Mouse (Mus musculus): ENCODE measurements around the gene Myt1l. TPM values are rescaled to one million over a fixed set of nuclear protein-coding genes. Genes with fewer than 3 reads are reported as not detected.

The Myt1l gene
- polyA plus RNA-seq, 1 experiment from 2014 or later = 0.03 TPM

DNA sequence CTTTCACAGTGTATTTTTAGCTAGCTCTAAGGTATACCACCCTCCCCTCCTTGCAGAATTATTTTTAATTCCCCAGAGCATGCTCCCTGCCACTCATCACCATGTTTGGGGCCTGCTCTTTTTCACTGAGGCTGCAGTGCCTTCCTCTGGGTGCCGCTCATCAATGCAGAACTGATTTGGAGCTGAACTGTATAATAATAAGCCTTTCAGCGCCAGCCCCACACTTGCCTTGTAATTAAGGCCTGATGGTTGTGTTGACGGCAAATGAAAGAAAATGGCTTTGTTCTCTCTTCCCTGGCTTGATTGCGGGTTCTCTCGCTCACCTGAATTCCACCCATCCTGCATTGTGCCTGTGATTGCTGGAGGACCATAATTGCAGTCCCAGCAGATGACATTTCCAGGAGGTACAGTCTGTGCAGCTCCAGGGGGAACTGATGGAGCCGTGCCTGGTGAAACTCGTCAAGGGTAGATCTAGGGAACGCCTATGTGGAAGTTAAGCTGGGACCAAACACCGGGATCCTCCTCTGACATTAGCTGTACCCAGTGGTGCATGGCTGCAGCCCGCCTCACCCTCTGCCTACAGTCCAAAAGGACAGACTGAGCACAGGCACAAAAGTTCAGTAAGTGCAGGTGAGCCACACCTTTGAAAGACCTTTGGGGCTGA lies 101.8 kb downstream of the Myt1l start:
- TF ChIP-seq CTCF (IDR thresholded peaks at IDR 0.05) = no peak
- peaks cover 8% of the 10 kb centered on the region for H3K27me3 ChIP-seq
- ChIA-PET CTCF (no interaction called here), POLR2A (no interaction called here)
- DNase-seq (ENCODE audit: low read depth, low spot score) = no peak
- in situ Hi-C loops (cut with MboI; ENCODE audit: low pct_unique_long_range_greater_than_20kb) = no loop called here
- no peak for ATAC-seq

DNA sequence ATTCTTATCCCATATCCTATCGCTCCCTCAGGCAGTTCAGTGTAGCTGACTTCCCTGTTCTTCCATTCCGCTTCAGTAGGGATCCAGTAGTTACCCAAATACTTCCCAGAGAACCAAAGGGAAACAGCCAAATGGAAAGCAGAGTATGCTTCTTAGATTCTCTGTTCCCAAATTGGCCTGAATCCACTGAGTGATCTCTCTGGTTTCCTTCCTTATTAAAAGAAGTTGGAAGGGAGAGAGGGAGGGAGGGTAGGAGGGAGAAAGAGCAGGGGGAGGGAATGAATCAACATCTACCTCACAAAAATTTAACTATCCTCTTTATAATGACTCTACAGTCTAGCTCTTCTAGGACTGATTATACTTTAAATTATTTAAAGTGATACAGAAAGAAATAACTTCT lies 106.3 kb downstream of the Myt1l start:
- ChIA-PET POLR2A (no interaction called here), CTCF (no interaction called here)
- TF ChIP-seq CTCF (IDR thresholded peaks at IDR 0.05) = no peak
- in situ Hi-C loops (cut with MboI; ENCODE audit: low pct_unique_long_range_greater_than_20kb) = no loop called here
- no peak for DNase-seq (ENCODE audit: low read depth, low spot score)
- H3K27me3 ChIP-seq = peaks cover 9% of the 10 kb centered on the region
- ATAC-seq = no peak

DNA sequence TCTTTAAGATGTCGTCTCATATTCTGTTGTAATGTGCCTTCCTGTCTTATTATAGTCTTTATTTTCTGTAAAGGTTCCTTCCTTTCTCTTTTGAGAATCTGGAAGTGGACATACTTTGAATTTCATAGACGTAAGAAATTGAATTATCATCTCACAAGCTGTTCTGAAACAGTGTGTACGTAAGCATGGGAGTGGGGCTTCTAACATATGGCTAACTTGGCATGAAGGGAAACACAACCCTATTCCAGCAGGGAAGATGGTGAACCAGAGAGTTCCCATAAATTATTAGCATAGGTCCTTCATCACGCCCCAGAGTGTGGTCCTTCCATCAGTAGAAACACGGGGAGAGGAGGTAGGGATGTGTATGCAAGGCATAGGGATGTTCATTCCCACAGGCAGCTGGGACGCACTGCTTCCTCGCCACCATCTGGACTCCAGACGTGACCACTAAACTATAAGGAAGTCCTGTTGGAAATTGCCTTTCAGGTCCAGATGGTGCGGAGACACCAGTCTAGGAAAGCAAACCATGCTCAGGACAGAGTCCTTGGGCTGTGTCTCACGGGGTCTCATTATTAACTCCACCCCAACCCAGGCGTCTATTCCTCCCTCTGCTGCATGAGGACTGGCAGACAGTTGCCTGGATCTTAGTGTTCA lies 111.5 kb downstream of the Myt1l start:
- peaks cover 8% of the 10 kb centered on the region for H3K27me3 ChIP-seq
- POLR2A ChIA-PET = no interaction called here
- in situ Hi-C loops (cut with MboI; ENCODE audit: low pct_unique_long_range_greater_than_20kb) = no loop called here
- CTCF ChIA-PET = interaction anchor here (1.3 kb wide), 1 partner anchor 8 kb away, joined by 3 read pairs; no protein-coding TSS in a partner anchor
- DNase-seq (ENCODE audit: low read depth, low spot score) (no peak), ATAC-seq (no peak)
- TF ChIP-seq CTCF (IDR thresholded peaks at IDR 0.05) = no peak

DNA sequence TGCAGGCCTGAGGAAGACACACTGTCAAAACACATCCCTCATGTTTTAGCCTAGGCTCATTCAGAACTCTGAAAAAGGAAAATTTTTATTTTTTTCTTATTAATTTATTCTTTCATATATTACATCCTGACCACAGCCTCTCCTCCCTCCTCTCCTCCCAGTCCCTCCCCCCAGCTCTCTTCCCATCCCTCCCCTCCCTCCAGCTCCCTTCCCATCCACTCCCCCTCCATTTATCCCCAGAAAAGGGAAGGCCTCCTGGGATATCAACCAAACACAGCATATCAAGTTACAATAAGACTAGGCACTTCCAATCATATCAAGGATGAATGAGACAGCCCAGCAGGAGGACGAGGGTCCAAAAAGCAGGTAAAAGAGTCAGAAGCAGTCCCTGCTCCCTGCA lies 112.0 kb downstream of the Myt1l start:
- POLR2A ChIA-PET = no interaction called here
- ATAC-seq (no peak), DNase-seq (ENCODE audit: low read depth, low spot score) (no peak)
- in situ Hi-C loops (cut with MboI; ENCODE audit: low pct_unique_long_range_greater_than_20kb) = no loop called here
- H3K27me3 ChIP-seq = peaks cover 8% of the 10 kb centered on the region
- no peak for TF ChIP-seq CTCF (IDR thresholded peaks at IDR 0.05)
- CTCF ChIA-PET = interaction anchor here (1.3 kb wide), 1 partner anchor 8 kb away, joined by 3 read pairs; no protein-coding TSS in a partner anchor

DNA sequence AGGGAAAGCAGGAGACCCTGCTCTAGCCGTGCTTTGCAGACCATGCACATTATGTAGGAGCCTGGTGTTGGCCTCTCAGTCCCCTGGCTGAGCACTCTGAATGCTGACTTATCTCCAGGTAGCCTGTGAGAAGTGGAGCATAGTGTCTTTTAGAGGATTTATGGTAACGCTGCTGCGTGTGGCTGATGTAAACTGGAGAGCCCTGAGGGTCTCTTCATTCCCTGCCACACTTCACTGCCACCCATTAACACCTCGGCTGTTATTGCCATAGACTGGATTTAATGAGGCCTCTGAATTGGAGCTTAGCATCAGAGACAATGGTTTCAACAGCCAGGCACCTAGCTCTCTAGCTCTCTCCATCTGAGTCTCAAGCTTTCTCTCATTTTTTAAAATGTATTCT lies 114.7 kb downstream of the Myt1l start:
- DNase-seq (ENCODE audit: low read depth, low spot score) (no peak), ATAC-seq (no peak)
- ChIA-PET CTCF (no interaction called here), POLR2A (no interaction called here)
- H3K27me3 ChIP-seq = peaks cover 7% of the 10 kb centered on the region
- no peak for TF ChIP-seq CTCF (IDR thresholded peaks at IDR 0.05)
- in situ Hi-C loops (cut with MboI; ENCODE audit: low pct_unique_long_range_greater_than_20kb) = no loop called here

DNA sequence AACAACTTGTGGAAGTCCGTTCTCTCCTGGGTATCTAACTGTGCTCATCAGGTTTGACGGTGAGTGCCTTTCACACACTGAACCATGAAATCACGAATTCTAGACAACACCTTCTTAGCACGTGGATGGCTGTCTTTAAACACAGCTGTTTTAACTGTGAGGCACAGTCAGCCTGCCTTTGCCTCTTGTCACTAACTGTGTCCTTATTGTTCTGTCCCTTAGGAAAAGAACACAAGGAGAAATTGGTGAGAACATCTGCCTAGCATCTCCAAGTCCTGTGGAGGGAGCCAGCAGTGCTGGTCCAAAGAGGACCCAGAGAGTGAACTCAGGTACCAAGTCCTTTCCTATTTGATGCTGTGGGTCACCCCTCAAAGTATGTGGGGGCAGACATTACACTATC lies 115.9 kb downstream of the Myt1l start:
- H3K27me3 ChIP-seq = peaks cover 7% of the 10 kb centered on the region
- TF ChIP-seq CTCF (IDR thresholded peaks at IDR 0.05) = no peak
- POLR2A ChIA-PET = interaction anchor here (0.5 kb wide), 1 partner anchor 89 kb away, joined by 3 read pairs; no protein-coding TSS in a partner anchor
- ATAC-seq (no peak), DNase-seq (ENCODE audit: low read depth, low spot score) (no peak)
- CTCF ChIA-PET = no interaction called here
- in situ Hi-C loops (cut with MboI; ENCODE audit: low pct_unique_long_range_greater_than_20kb) = no loop called here

DNA sequence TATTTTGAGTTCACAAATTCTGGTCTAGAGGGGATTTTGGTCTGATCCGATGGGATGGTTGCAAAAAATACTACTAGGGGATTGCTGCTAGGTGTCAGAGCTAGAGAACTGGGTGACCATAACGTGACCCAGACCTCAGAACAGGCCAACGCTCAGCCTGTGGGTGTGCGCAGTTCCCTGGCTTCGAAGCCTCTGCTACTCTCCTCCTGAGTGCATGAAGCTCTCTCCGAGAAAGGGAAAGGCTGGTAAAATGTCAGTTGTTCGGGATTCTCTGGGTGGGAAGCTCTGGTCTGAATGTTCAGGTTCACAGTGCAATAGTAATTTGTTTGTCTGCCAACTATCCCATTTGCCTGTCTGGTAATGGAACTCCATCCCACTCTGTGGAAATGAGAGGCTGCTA lies 116.5 kb downstream of the Myt1l start:
- DNase-seq (ENCODE audit: low read depth, low spot score) (no peak), ATAC-seq (no peak)
- in situ Hi-C loops (cut with MboI; ENCODE audit: low pct_unique_long_range_greater_than_20kb) = no loop called here
- POLR2A ChIA-PET = interaction anchor here (0.5 kb wide), 1 partner anchor 90 kb away, joined by 3 read pairs; no protein-coding TSS in a partner anchor
- H3K27me3 ChIP-seq = peaks cover 9% of the 10 kb centered on the region
- TF ChIP-seq CTCF (IDR thresholded peaks at IDR 0.05) = no peak
- CTCF ChIA-PET = no interaction called here

DNA sequence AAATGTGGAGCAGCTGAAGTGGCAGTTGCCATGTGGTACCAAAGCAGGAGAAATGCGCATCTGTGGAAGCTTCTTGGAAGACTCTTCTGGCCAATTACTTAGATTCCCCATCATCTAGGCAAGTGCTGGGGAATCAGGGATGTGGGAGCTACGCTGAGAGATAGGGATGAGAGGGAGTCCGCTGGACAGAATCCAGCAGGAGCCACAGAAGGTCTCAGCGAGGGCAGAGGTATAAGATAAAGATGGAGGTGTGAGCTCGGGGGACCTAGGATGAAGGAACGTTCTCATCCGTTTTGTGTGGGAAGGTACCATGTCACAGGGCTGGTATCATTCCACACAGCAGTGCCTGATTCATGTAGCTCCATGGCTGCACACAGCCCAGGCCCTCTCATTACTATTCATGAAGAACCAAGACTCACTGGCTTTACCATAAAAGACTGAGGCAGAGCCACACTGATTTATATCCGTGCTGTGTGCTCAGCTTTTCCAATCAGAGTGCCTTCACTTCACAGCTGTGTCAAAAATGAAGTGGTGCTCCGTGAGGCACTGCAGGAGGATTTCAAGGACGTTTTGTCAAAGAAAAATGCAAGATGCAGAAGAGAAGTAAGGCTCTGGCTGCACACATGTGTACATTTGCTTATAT lies 121.4 kb downstream of the Myt1l start:
- H3K27me3 ChIP-seq = peaks cover 13% of the 10 kb centered on the region
- ChIA-PET CTCF (no interaction called here), POLR2A (no interaction called here)
- DNase-seq (ENCODE audit: low read depth, low spot score) (no peak), ATAC-seq (no peak)
- in situ Hi-C loops (cut with MboI; ENCODE audit: low pct_unique_long_range_greater_than_20kb) = no loop called here
- TF ChIP-seq CTCF (IDR thresholded peaks at IDR 0.05) = no peak

DNA sequence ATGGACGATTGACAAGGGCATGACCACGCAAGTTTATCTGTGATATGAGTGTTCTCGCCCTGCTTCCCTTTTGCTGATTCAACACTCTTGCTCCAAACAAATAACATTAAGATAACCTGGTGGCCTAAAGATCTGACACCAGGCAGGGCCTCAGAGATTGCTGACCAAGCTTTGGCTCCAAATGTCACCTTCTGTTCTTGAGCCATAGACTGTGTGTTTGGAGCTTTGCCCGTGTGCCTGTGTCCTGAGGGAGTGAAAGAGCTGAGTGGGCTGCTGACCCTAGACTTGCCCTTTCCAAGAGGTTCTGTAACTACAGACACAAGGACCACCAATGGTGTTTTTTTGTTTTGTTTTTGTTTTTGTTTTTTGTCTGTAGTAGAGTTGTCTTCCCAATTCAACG lies 124.3 kb downstream of the Myt1l start:
- TF ChIP-seq CTCF (IDR thresholded peaks at IDR 0.05) = no peak
- ATAC-seq (no peak), DNase-seq (ENCODE audit: low read depth, low spot score) (no peak)
- CTCF ChIA-PET = no interaction called here
- in situ Hi-C loops (cut with MboI; ENCODE audit: low pct_unique_long_range_greater_than_20kb) = no loop called here
- H3K27me3 ChIP-seq = peaks cover 9% of the 10 kb centered on the region
- POLR2A ChIA-PET = no interaction called here

DNA sequence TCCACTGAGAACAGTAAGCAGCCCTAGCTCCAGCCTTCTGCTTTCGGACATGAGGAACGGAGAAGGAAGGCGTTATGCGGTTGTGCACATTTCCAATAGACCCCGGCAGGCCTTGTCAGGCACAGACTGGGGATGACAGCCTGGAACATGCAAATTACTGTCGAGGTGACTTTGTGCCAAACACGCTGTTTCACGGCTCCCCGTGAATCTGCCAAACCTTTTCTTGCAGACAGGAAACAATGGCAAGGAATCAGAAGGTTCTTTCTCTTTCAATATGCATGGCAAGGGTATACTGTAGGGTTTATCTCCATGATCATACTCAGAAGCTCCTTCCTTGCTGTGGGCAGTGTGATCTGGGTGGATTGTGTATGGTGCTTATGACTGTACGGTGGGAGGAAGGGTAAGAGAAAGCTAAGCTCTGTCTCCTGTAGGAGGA lies 127.0 kb downstream of the Myt1l start:
- in situ Hi-C loops (cut with MboI; ENCODE audit: low pct_unique_long_range_greater_than_20kb) = no loop called here
- no peak for ATAC-seq
- ChIA-PET CTCF (no interaction called here), POLR2A (no interaction called here)
- H3K27me3 ChIP-seq = peaks cover 8% of the 10 kb centered on the region
- no peak for DNase-seq (ENCODE audit: low read depth, low spot score)
- TF ChIP-seq CTCF (IDR thresholded peaks at IDR 0.05) = no peak

DNA sequence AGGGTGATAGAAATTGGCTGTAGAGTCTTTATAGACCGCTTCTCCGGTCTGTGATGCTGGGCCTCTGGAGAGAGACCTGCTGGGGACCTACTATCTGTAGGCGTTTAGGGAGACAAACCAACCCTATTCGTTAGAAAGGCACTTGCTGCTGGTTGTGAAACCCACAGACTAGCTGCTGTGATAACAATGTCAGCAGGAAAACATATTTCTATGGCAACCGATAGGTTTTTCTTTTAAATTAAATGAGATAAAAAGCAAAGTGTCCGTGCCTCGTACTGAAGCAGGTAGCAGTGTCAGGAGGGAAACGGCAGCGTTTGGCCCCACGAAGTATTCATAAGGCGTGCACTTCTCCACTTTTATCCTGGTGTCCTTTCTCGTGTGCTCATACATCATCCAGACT lies 127.5 kb downstream of the Myt1l start:
- CTCF ChIA-PET = no interaction called here
- H3K27me3 ChIP-seq = peaks cover 6% of the 10 kb centered on the region
- POLR2A ChIA-PET = no interaction called here
- DNase-seq (ENCODE audit: low read depth, low spot score) (no peak), ATAC-seq (no peak)
- TF ChIP-seq CTCF (IDR thresholded peaks at IDR 0.05) = no peak
- in situ Hi-C loops (cut with MboI; ENCODE audit: low pct_unique_long_range_greater_than_20kb) = no loop called here
